Mouse (Mus musculus) liver, embryonic 15.5 days (tissue): ENCODE results near the gene Nup62. TPM values are rescaled to one million over a fixed set of nuclear protein-coding genes. Genes with fewer than 3 reads are reported as not detected.

Experiments
- ATAC-seq: fragments of 200-750 bp; cut with Nextera tagmentation; 2 replicates; pipeline ENCODE4 v1.8.0; 2017; ENCODE audit warnings: moderate number of reproducible peaks, mild to moderate bottlenecking, moderate library complexity; ENCODE audit not compliant: insufficient read depth
- H3K27ac ChIP-seq: fragments of 300-500 bp; sonication (generic); replicated peaks from 2 replicates; pipeline ENCODE4 v1.5.1; 2015; ENCODE audit warnings: mild to moderate bottlenecking, inconsistent platforms
- H3K27me3 ChIP-seq: fragments of 300-500 bp; sonication (generic); 2 replicates; pipeline ENCODE4 v1.6.1; 2015; ENCODE audit warnings: mild to moderate bottlenecking, inconsistent platforms
- H3K36me3 ChIP-seq: fragments of 300-500 bp; sonication (generic); replicated peaks from 2 replicates; pipeline ENCODE4 v1.6.1; 2015; ENCODE audit warnings: moderate library complexity, mild to moderate bottlenecking, inconsistent platforms
- H3K4me1 ChIP-seq: fragments of 300-500 bp; sonication (generic); replicated peaks from 2 replicates; pipeline ENCODE4 v1.6.1; 2015; ENCODE audit warnings: inconsistent platforms
- H3K4me2 ChIP-seq: fragments of 300-500 bp; sonication (generic); 2 replicates; pipeline ENCODE4 v1.6.1; 2015; ENCODE audit warnings: moderate library complexity, mild to moderate bottlenecking, inconsistent platforms
- H3K4me3 ChIP-seq: fragments of 300-500 bp; sonication (generic); replicated peaks from 2 replicates; pipeline ENCODE4 v1.5.1; 2015; ENCODE audit warnings: mild to moderate bottlenecking, inconsistent platforms
- H3K9ac ChIP-seq: fragments of 300-500 bp; sonication (generic); 2 replicates; pipeline ENCODE4 v1.6.1; 2015; ENCODE audit warnings: moderate library complexity, mild to moderate bottlenecking, inconsistent platforms
- H3K9me3 ChIP-seq: fragments of 300-500 bp; sonication (generic); replicated peaks from 2 replicates; pipeline ENCODE4 v1.6.1; 2016; ENCODE audit warnings: inconsistent platforms
- WGBS: fragments of 180-500 bp; shearing (Covaris S2); methylation state at CpG from one replicate; pipeline ENCODE4 v1.1.7; 2015; ENCODE audit warnings: mixed read lengths; ENCODE audit not compliant: insufficient replicate concordance; 5-methylcytosine and 5-hydroxymethylcytosine counted together
- polyA plus RNA-seq: library from polyadenylated mRNA; unstranded; fragments of >200 nt; fragmentation: Nextera tagmentation; extraction: Ambion mirVana; gene quantifications from 2 replicates; pipeline ENCODE4 v1.2.1, GENCODE M21; 2015

The Nup62 gene
- polyA plus RNA-seq, 1 experiment from 2014 or later: 48.8 TPM

DNA sequence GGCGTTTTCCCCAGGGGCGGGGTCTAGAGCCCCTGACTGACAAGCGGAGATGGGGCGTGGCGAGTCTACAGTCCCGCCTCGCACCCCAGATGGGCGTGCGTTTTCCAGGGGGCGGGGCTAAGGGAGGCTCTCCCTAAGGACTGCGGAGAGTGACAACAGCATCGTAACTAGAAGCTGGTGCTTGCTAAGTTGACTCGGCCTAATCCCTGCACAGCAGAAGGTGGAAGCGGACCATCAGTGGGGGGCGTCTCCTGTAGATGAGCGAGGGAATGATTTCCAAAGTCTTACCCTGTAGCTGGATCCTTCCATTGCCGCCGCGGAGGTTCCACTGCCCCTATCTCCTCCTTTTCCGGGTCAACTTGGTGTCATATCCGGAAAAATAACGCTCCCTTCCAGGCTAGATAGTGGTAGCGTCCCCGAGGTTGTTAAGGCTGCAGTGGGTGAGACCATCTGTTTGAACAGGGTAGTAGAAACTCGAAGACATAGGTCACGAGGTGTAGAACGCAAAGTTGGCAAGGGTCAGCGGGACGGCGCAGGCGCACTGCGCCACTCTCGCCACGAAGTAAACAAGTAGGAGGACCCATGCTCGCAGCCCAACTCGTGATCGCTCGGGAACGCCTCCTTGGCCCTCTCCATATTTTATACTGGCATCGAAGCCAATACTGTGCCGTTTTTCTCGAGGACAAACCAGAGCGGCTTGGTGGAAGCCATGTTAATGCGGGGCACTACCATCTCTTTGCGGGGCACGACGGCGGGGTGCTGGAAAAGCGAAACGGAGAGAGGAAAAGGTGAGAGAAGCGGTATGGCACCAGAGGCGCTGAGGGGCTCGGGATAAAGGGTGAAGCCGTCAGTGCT is 32.9 kb downstream of the Nup62 start, which contains the start of the genes Akt1s1 and Tbc1d17:
Gene Akt1s1, plus strand, starts transcription at position 431 of the 855 bp plus-strand sequence.
Gene Tbc1d17, minus strand, starts transcription at position 519 of the 855 bp plus-strand sequence.
- Histone ChIP-seq H3K9me3 (no peaks in the 10 kb centered on the region), H3K27me3 (no peaks in the 10 kb centered on the region), H3K4me1 (peaks cover 47% of the 10 kb centered on the region), H3K36me3 (peaks cover 46% of the 10 kb centered on the region), H3K9ac (peak within 1 kb of the TSS; percentile 70), H3K4me3 (peak within 1 kb of the TSS; percentile 76), H3K4me2 (peak within 1 kb of the TSS; percentile 98), H3K27ac (peak within 1 kb of the TSS; percentile 98)
- WGBS: under 1% methylated on average over 54 of the region's 54 CpGs
- peak; percentile 82 for ATAC-seq

DNA sequence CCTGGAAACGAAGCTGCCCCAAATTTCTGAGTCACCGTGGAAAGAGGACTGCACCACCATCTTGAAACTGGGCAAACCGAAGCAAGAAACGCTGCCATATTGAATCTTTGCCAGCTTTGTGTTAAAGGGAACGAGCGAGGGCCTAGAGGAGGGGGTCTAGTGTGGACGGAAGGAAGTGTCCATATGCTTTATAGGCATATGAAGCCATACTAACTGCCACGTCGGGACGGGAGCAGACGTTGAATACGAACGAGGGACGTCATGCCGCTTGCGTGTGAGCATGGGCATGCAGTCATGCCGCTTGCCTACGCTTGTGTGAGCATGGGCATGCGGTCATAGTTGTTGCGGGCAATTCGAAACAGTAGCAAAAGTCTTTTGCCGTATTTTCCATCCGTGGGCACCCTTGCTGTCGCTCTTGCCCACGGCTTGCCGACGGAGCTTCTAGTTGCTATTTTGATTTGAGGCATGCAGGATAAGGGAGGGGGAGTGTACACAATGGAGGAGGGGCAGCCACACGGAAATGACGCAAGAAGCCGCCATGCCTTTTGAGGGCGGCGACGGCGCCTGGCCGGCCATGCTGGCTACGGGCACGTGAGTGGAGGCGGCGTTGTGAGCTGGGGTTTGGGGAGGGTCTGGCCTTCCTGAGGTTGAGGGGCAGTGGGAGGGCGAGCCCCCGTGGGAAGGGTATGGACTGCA is 33.7 kb downstream of the Nup62 start:
- WGBS: under 1% methylated on average over 41 of the region's 41 CpGs
- Histone ChIP-seq H3K4me3 (peak overlapping the region; percentile 76), H3K27me3 (no peaks in the 10 kb centered on the region), H3K36me3 (peaks cover 39% of the 10 kb centered on the region), H3K9ac (peak overlapping the region; percentile 70), H3K9me3 (no peaks in the 10 kb centered on the region), H3K4me1 (peaks cover 51% of the 10 kb centered on the region), H3K4me2 (peak overlapping the region; percentile 98), H3K27ac (peak overlapping the region; percentile 98)
- ATAC-seq: peak; percentile 51

DNA sequence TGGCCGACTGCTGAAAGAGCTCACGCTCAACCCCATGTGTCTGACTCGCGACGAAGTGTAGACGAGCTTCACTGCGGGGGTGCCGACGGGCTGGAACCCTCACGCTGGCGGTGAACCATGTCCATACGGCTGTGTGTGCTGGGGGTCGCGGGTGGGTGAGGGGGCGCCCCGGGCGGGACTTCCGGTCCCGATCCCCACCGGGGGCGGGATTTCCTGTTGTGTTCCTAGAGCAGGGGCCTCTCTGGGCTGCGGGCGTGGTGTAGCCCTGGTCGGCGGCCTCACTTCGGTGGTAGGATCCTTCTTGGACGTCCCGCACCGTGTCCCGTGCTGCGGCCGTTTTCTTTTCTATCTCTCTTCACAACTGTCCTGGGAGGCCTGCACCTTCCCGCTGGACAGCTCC is 34.3 kb downstream of the Nup62 start:
- Histone ChIP-seq H3K36me3 (peaks cover 33% of the 10 kb centered on the region), H3K4me2 (peak overlapping the region; percentile 98), H3K4me3 (peak overlapping the region; percentile 76), H3K27me3 (no peaks in the 10 kb centered on the region), H3K27ac (peak overlapping the region; percentile 98), H3K9me3 (no peaks in the 10 kb centered on the region), H3K4me1 (peaks cover 56% of the 10 kb centered on the region), H3K9ac (peak overlapping the region; percentile 70)
- WGBS: under 1% methylated on average over 33 of the region's 33 CpGs
- ATAC-seq: peak; percentile 33

DNA sequence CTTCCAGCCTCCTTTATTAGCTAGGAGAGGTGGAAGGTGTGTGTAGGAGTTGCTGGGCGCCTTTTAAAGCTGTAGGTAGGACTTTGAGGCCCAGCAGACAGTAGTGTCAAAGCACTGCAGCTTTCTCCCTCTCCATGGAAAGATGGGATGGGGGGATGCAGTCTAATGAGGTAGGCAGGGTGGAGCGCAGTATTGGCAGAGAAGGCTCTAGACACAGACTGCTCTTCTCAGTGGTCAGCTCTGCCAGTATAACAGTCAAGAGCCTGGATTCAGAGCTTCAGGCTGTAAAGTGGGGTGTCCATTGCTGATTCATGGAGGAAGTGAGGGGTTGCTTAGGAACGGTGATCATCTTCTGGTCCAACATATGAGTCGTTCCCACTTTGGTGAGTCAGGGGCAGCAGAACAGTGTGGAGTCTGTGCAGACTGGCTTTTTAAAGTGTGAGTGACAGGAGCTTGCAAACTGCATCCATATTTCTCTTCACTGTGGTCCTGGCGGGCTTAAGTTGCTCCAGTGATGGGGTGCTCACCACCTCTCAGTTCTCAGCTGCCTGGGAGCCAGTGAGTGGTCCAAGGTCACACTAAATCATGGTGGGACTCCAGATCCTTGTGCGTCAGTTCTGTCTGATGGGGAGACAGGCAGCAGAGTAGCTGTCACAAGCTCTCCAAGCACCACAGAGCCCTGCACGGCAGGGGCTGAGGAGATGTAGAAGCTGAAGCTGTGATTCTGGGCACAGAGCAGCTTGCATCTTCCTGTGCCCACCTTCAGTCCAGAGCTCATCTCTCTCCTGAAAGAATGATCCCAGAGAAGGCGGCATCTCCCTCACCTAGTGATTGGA is 35.1 kb downstream of the Nup62 start:
- Histone ChIP-seq H3K4me1 (peaks cover 65% of the 10 kb centered on the region), H3K9me3 (no peaks in the 10 kb centered on the region), H3K36me3 (peaks cover 24% of the 10 kb centered on the region), H3K9ac (peak overlapping the region; percentile 70), H3K27me3 (no peaks in the 10 kb centered on the region), H3K27ac (peak overlapping the region; percentile 98), H3K4me3 (peak overlapping the region; percentile 76), H3K4me2 (peak overlapping the region; percentile 98)
- whole genome bisulfite sequencing: 58% methylated on average over 8 of the region's 8 CpGs
- ATAC-seq: no peak

DNA sequence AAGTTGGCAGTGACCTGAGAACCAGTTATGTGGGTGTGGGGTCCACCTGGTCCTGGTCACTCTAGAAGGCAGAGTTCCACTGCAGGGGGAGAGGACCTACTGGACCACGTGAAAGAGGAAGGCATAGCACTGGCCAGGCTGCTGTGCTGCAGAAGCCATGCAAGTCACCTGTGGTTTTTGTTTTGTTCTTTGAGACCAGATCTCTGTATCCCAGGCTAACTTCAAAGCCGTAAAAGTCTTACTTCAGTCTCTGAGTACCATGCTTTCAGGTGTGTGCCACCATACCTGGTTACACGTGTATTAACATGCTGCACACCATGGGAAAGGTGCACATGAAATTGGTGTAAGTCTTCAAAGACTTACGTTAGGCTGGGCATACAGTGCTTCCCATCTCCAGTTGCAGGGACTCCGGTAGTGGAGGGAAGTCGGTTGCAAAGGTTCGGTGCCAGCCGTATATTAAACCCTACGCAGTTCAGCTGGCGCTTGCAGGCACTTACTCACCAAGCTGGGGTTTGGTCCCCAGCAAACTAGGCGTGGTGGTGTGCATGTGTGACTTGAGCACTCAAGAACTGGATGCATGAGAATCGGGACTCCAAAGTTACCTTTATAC is 35.8 kb downstream of the Nup62 start:
- Histone ChIP-seq H3K4me2 (peak overlapping the region; percentile 98), H3K9me3 (no peaks in the 10 kb centered on the region), H3K4me3 (no peak overlapping the region), H3K27ac (no peak overlapping the region; the same call in none of the 2 replicates), H3K36me3 (peaks cover 17% of the 10 kb centered on the region), H3K27me3 (no peaks in the 10 kb centered on the region), H3K4me1 (peaks cover 72% of the 10 kb centered on the region), H3K9ac (no peak overlapping the region)
- WGBS: 80% methylated on average over 12 of the region's 12 CpGs
- no peak for ATAC-seq

DNA sequence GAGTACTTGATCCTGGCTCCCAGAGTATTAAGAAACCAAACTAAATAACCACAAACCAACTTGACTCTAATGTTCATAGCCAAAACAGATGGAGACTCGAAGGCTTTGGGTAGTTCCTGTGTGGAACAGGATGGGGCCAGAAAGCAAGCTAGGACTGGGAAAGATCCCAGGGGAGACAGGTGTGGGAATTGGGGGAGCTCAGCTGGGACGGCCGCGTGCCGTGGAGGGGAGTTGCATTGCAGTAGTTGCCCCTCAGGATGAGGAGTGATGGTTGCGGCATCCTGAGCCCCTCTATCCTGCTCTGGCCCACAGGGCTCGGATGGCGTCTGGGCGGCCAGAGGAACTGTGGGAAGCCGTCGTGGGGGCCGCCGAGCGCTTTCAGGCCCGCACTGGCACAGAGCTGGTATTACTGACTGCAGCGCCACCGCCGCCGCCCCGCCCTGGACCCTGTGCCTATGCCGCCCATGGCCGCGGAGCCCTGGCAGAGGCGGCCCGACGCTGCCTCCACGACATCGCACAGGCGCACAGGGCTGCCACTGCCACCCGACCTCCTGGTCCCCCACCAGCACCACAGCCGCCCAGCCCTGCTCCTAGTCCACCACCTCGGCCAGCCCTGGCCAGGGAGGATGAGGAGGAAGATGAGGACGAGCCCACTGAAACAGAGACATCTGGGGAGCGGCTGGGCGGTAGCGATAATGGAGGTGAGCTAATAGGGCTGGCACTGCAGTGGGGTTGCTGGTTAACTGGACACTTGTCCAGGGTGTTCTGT is 36.6 kb downstream of the Nup62 start:
- peak overlapping the region; percentile 31 for H3K27ac ChIP-seq
- no peak for ATAC-seq
- H3K9ac ChIP-seq: no peak overlapping the region
- peaks cover 16% of the 10 kb centered on the region for H3K36me3 ChIP-seq
- H3K9me3 ChIP-seq: no peaks in the 10 kb centered on the region
- H3K4me2 ChIP-seq: 0 out of 2 replicates have a peak overlapping the region, but pooled peaks have one; percentile 93
- peaks cover 75% of the 10 kb centered on the region for H3K4me1 ChIP-seq
- 86% methylated on average over 36 of the region's 36 CpGs for WGBS
- no peaks in the 10 kb centered on the region for H3K27me3 ChIP-seq
- H3K4me3 ChIP-seq: no peak overlapping the region

DNA sequence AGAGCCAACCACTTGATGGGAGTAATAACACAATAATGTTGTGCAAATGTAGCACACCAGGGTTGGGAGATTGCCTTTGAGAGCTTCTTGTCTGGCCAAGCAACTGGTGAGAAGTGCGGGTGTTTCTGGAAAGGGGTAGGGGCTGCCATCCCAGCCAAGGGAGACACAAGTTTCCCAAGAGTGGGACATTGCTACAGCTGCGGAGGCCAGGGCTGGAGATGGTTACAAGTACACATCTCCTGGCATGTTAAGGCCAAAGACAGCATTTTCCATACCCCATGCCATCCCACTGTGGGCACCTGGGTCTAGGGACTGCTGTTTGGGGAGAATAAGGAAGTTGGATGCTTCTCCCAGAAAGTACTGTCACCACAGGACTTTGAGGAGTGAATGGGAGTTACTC is 37.2 kb downstream of the Nup62 start:
- H3K4me2 ChIP-seq: peak overlapping the region; percentile 93
- H3K27ac ChIP-seq: peak overlapping the region; percentile 96
- H3K9ac ChIP-seq: 0 out of 2 replicates have a peak overlapping the region, but pooled peaks have one; percentile 81
- H3K27me3 ChIP-seq: no peaks in the 10 kb centered on the region
- peak overlapping the region; percentile 71; the same call in 1 of the 2 replicates for H3K4me3 ChIP-seq
- no peak for ATAC-seq
- peaks cover 75% of the 10 kb centered on the region for H3K4me1 ChIP-seq
- peaks cover 16% of the 10 kb centered on the region for H3K36me3 ChIP-seq
- WGBS: 88% methylated on average over 2 of the region's 2 CpGs
- H3K9me3 ChIP-seq: no peaks in the 10 kb centered on the region

DNA sequence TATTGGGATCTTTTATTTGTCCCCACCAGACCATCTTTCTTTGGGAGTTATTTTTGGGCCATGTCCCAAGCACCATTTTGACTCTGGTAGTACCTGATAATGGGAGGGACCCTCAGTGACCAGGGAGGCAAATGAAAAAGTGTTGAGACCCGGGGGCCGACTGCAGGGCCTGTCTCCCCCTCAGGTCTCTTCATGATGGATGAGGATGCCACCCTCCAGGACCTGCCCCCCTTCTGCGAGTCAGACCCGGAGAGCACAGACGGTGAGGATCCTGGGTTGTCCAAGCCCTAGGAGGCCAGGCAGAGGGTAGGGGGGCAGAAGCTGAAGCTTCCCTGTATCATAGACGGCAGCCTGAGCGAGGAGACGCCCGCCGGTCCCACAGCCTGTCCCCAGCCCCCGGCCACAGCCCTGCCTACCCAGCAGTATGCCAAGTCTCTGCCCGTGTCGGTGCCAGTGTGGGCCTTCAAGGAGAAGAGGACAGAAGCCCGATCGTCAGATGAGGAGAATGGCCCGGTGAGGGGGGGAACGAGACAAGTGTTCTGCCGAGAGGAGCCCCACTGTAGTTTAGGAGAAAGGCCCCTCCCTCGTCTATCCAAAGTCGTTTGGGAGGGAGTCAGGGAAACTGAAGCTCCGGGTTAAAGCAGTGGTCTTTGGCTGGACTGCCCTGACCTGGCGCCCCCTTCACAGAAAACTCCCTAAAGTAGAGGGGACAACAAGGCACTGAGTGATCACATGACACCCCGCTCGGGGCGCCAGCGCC is 37.9 kb downstream of the Nup62 start:
- peaks cover 79% of the 10 kb centered on the region for H3K4me1 ChIP-seq
- peak overlapping the region; percentile 93 for H3K4me2 ChIP-seq
- H3K9me3 ChIP-seq: no peaks in the 10 kb centered on the region
- no peaks in the 10 kb centered on the region for H3K27me3 ChIP-seq
- peak overlapping the region; percentile 96 for H3K27ac ChIP-seq
- H3K9ac ChIP-seq: peak overlapping the region; percentile 81
- H3K36me3 ChIP-seq: peaks cover 16% of the 10 kb centered on the region
- H3K4me3 ChIP-seq: peak overlapping the region; percentile 71
- ATAC-seq: no peak
- WGBS: 20% methylated on average over 26 of the region's 26 CpGs

DNA sequence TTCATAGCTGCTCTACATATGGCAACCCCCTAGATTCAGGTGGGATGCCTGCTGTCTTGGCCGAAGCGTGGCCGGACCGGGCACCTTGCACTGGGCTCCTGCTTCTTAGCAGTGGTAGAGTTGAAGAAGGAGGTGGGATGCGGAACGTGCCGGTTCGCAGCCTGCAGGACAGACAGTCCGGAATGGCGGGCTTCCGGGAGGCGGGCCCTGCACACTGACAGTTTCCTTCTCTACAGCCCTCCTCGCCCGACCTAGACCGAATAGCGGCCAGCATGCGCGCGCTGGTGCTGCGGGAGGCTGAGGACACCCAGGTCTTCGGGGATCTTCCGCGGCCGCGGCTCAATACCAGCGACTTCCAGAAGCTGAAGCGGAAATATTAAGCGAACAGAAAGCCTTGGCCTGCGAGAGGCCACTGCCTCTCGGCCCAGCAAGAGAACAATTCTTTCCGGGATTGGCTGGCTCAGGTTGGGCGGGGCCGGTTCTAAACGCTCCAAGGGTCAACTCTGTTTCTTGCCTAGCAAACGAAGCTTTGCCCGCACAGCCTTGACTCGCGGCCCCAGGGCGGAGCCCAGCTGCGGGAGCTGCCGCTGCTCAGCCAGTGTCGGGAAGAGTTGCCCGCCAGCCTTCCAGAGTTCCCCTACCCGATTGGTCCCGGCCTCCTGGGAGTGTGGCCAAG is 38.6 kb downstream of the Nup62 start:
- Histone ChIP-seq H3K4me2 (peak overlapping the region; percentile 93), H3K4me1 (peaks cover 80% of the 10 kb centered on the region), H3K9me3 (no peaks in the 10 kb centered on the region), H3K9ac (peak overlapping the region; percentile 81), H3K4me3 (peak overlapping the region; percentile 71), H3K27ac (peak overlapping the region; percentile 96), H3K27me3 (no peaks in the 10 kb centered on the region), H3K36me3 (peaks cover 16% of the 10 kb centered on the region)
- ATAC-seq: peak; percentile 71
- 1% methylated on average over 45 of the region's 45 CpGs for WGBS
